Mouse (Mus musculus) MEL (cell line): ENCODE measurements around the gene Hectd4. TPM values are rescaled to one million over a fixed set of nuclear protein-coding genes. Genes with fewer than 3 reads are reported as not detected.
A peak's percentile ranks its signal among the peaks of the same experiment; 100 is the strongest.

ENCODE experiments used
- DNase-seq: peaks from one replicate; pipeline ENCODE4 v3.0.0; 2011; ENCODE audit warnings: low read depth, low spot score
- H3K27ac ChIP-seq: 2 replicates; pipeline ENCODE4 v1.5.1; 2012; ENCODE audit warnings: low read depth, mild to moderate bottlenecking, control low read depth, low read length, moderate library complexity; ENCODE audit not compliant: control insufficient read depth
- H3K27me3 ChIP-seq, 2 experiments: fragments of 150-350 bp in 1 of 2; sonication (generic) in 1 of 2; 2 replicates each; pipeline ENCODE4 v1.6.1; 2012; ENCODE audit warnings: low read length in 2 of 2, mild to moderate bottlenecking in 2 of 2, improper control_type of control experiment in 1 of 2, moderate library complexity in 1 of 2; ENCODE audit not compliant: insufficient read depth in 2 of 2, control insufficient read depth in 1 of 2
- H3K36me3 ChIP-seq, 2 experiments: 2 replicates each; pipeline ENCODE4 v1.6.1; 2012 to 2014; ENCODE audit warnings: low read length in 2 of 2, improper control_type of control experiment in 1 of 2, inconsistent platforms in 1 of 2, mild to moderate bottlenecking in 1 of 2; ENCODE audit not compliant: insufficient read depth in 2 of 2, control insufficient read depth in 1 of 2
- H3K4me1 ChIP-seq, 2 experiments: fragments of 150-350 bp in 1 of 2; sonication (generic) in 1 of 2; 2 replicates each; pipeline ENCODE4 v1.6.1; 2012; ENCODE audit warnings: low read length in 2 of 2, improper control_type of control experiment in 1 of 2, mild to moderate bottlenecking in 1 of 2; ENCODE audit not compliant: insufficient read depth in 2 of 2, control insufficient read depth in 1 of 2
- H3K4me3 ChIP-seq, 2 experiments: fragments of 150-350 bp in 1 of 2; sonication (generic) in 1 of 2; 2 replicates each; pipeline ENCODE4 v1.5.1; 2012; ENCODE audit warnings: low read depth in 2 of 2, low read length in 2 of 2, mild to moderate bottlenecking in 2 of 2, moderate library complexity in 2 of 2, control low read depth in 1 of 2, improper control_type of control experiment in 1 of 2; ENCODE audit not compliant: control insufficient read depth in 1 of 2, insufficient read depth in 1 of 2
- H3K79me2 ChIP-seq: 2 replicates; pipeline ENCODE4 v1.6.1; 2012; ENCODE audit warnings: mild to moderate bottlenecking, low read length, moderate library complexity; ENCODE audit not compliant: control insufficient read depth, poor library complexity, insufficient read depth
- H3K9ac ChIP-seq: 2 replicates; pipeline ENCODE4 v1.6.1; 2012; ENCODE audit warnings: low read depth, mild to moderate bottlenecking, control low read depth, low read length, moderate library complexity; ENCODE audit not compliant: control insufficient read depth, poor library complexity, severe bottlenecking
- H3K9me3 ChIP-seq: fragments of 150-350 bp; sonication (generic); replicated peaks from 2 replicates; pipeline ENCODE4 v1.6.1; 2012; ENCODE audit warnings: mild to moderate bottlenecking, low read length, improper control_type of control experiment, moderate library complexity; ENCODE audit not compliant: insufficient read depth
- CHD1 ChIP-seq: IDR thresholded peaks from 2 replicates; pipeline ENCODE4 v1.6.1; 2012; ENCODE audit warnings: low read depth, mild to moderate bottlenecking, inconsistent platforms, low read length, improper control_type of control experiment
- CHD2 ChIP-seq: IDR thresholded peaks from 2 replicates; pipeline ENCODE4 v1.6.1; 2011; ENCODE audit warnings: low read length, improper control_type of control experiment
- CTCF ChIP-seq, 3 experiments: IDR thresholded peaks in 2 of 3; conservative IDR thresholded peaks in 1 of 3; 2 replicates each; pipeline ENCODE4 v1.5.1; 2011 to 2012; ENCODE audit warnings: low read length in 3 of 3, low read depth in 2 of 3, mild to moderate bottlenecking in 2 of 3, improper control_type of control experiment in 1 of 3, inconsistent platforms in 1 of 3, mixed read lengths in 1 of 3, moderate library complexity in 1 of 3; ENCODE audit not compliant: control insufficient read depth in 1 of 3, insufficient read depth in 1 of 3, poor library complexity in 1 of 3, severe bottlenecking in 1 of 3
- E2F4 ChIP-seq: IDR thresholded peaks from 2 replicates; pipeline ENCODE4 v1.6.1; 2011; ENCODE audit warnings: low read depth, low read length, improper control_type of control experiment, borderline replicate concordance
- EP300 ChIP-seq, 2 experiments: IDR thresholded peaks; 2 replicates each; pipeline ENCODE4 v1.6.1; 2011; ENCODE audit warnings: improper control_type of control experiment in 2 of 2, low read length in 2 of 2, low read depth in 1 of 2, mild to moderate bottlenecking in 1 of 2
- ETS1 ChIP-seq: IDR thresholded peaks from 2 replicates; pipeline ENCODE4 v1.6.1; 2012; ENCODE audit warnings: low read depth, mild to moderate bottlenecking, inconsistent platforms, low read length, improper control_type of control experiment, moderate library complexity
- GABPA ChIP-seq: IDR thresholded peaks from 2 replicates; pipeline ENCODE4 v1.6.1; 2012; ENCODE audit warnings: low read depth, mild to moderate bottlenecking, inconsistent platforms, low read length, improper control_type of control experiment, moderate library complexity
- GATA1 ChIP-seq: IDR thresholded peaks from 2 replicates; pipeline ENCODE4 v1.6.1; 2011; ENCODE audit warnings: low read depth, low read length, improper control_type of control experiment
- HCFC1 ChIP-seq: IDR thresholded peaks from 2 replicates; pipeline ENCODE4 v1.6.1; 2012; ENCODE audit warnings: low read depth, mild to moderate bottlenecking, inconsistent platforms, low read length, improper control_type of control experiment, moderate library complexity
- MAX ChIP-seq: IDR thresholded peaks from 2 replicates; pipeline ENCODE4 v1.6.1; 2011; ENCODE audit warnings: low read length, improper control_type of control experiment
- MAZ ChIP-seq: IDR thresholded peaks from 2 replicates; pipeline ENCODE4 v1.6.1; 2012; ENCODE audit warnings: low read depth, mild to moderate bottlenecking, inconsistent platforms, low read length, improper control_type of control experiment
- MXI1 ChIP-seq: IDR thresholded peaks from 2 replicates; pipeline ENCODE4 v1.6.1; 2011; ENCODE audit warnings: mild to moderate bottlenecking, low read depth, low read length, improper control_type of control experiment
- MYB ChIP-seq: IDR thresholded peaks from 2 replicates; pipeline ENCODE4 v1.6.1; 2011; ENCODE audit warnings: mild to moderate bottlenecking, low read depth, low read length, improper control_type of control experiment
- MYC ChIP-seq: IDR thresholded peaks from 2 replicates; pipeline ENCODE4 v1.6.1; 2011; ENCODE audit warnings: low read depth, mild to moderate bottlenecking, low read length, improper control_type of control experiment, moderate library complexity
- NRF1 ChIP-seq: IDR thresholded peaks from 2 replicates; pipeline ENCODE4 v1.6.1; 2014; ENCODE audit warnings: low read depth, mild to moderate bottlenecking, inconsistent platforms, low read length, improper control_type of control experiment, moderate library complexity; ENCODE audit not compliant: poor library complexity, insufficient read depth, severe bottlenecking
- POLR2A ChIP-seq, 2 experiments: IDR thresholded peaks; 2 replicates each; pipeline ENCODE4 v1.6.1; 2011 to 2012; ENCODE audit warnings: low read length in 2 of 2, mild to moderate bottlenecking in 2 of 2, control low read depth in 1 of 2, improper control_type of control experiment in 1 of 2, low read depth in 1 of 2, moderate library complexity in 1 of 2; ENCODE audit not compliant: control insufficient read depth in 1 of 2, insufficient read depth in 1 of 2, poor library complexity in 1 of 2
- POLR2AphosphoS2 ChIP-seq: IDR thresholded peaks from 2 replicates; pipeline ENCODE4 v1.6.1; 2011; ENCODE audit warnings: low read length, improper control_type of control experiment
- RAD21 ChIP-seq: IDR thresholded peaks from 2 replicates; pipeline ENCODE4 v1.6.1; 2011; ENCODE audit warnings: mild to moderate bottlenecking, low read depth, low read length, improper control_type of control experiment
- RCOR1 ChIP-seq: IDR thresholded peaks from 2 replicates; pipeline ENCODE4 v1.6.1; 2012; ENCODE audit warnings: low read depth, mild to moderate bottlenecking, inconsistent platforms, low read length, improper control_type of control experiment
- SIN3A ChIP-seq: IDR thresholded peaks from 2 replicates; pipeline ENCODE4 v1.6.1; 2012; ENCODE audit warnings: low read length, improper control_type of control experiment, inconsistent platforms
- SMC3 ChIP-seq: IDR thresholded peaks from 2 replicates; pipeline ENCODE4 v1.6.1; 2011; ENCODE audit warnings: low read depth, low read length, improper control_type of control experiment
- TAL1 ChIP-seq: IDR thresholded peaks from 2 replicates; pipeline ENCODE4 v1.6.1; 2012; ENCODE audit warnings: mild to moderate bottlenecking, inconsistent platforms, low read length, moderate library complexity, mixed read lengths
- TBP ChIP-seq: IDR thresholded peaks from 2 replicates; pipeline ENCODE4 v1.8.0; 2011; ENCODE audit warnings: low read depth, low read length, improper control_type of control experiment
- TCF12 ChIP-seq: IDR thresholded peaks from 2 replicates; pipeline ENCODE4 v1.6.1; 2014; ENCODE audit warnings: low read depth, mild to moderate bottlenecking, inconsistent platforms, low read length, improper control_type of control experiment, moderate library complexity
- UBTF ChIP-seq: IDR thresholded peaks from 2 replicates; pipeline ENCODE4 v1.6.1; 2012; ENCODE audit warnings: low read depth, mild to moderate bottlenecking, inconsistent platforms, low read length, improper control_type of control experiment, moderate library complexity, borderline replicate concordance; ENCODE audit not compliant: insufficient read depth
- USF1 ChIP-seq: IDR thresholded peaks from 2 replicates; pipeline ENCODE4 v1.6.1; 2014; ENCODE audit warnings: low read depth, mild to moderate bottlenecking, inconsistent platforms, low read length, improper control_type of control experiment, moderate library complexity
- USF2 ChIP-seq, 2 experiments: IDR thresholded peaks; 2 replicates each; pipeline ENCODE4 v1.6.1; 2011 to 2012; ENCODE audit warnings: improper control_type of control experiment in 2 of 2, low read length in 2 of 2, borderline replicate concordance in 1 of 2, inconsistent platforms in 1 of 2, low read depth in 1 of 2, mild to moderate bottlenecking in 1 of 2; ENCODE audit not compliant: insufficient read depth in 1 of 2
- ZC3H11A ChIP-seq: IDR thresholded peaks from 2 replicates; pipeline ENCODE4 v1.6.1; 2012; ENCODE audit warnings: low read depth, mild to moderate bottlenecking, inconsistent platforms, low read length, improper control_type of control experiment
- ZKSCAN1 ChIP-seq: IDR thresholded peaks from 2 replicates; pipeline ENCODE4 v1.6.1; 2012; ENCODE audit warnings: low read depth, mild to moderate bottlenecking, inconsistent platforms, low read length, improper control_type of control experiment, moderate library complexity
- ZNF384 ChIP-seq: IDR thresholded peaks from 2 replicates; pipeline ENCODE4 v1.6.1; 2012; ENCODE audit warnings: low read depth, mild to moderate bottlenecking, inconsistent platforms, low read length, improper control_type of control experiment
- polyA plus RNA-seq, 2 experiments: library from polyadenylated mRNA; stranded (reverse) in 1 of 2; unstranded in 1 of 2; fragments of >175 nt in 1 of 2; fragments of >200 nt in 1 of 2; gene quantifications; 2 replicates each; pipeline versions ENCODE4 v1.2.1 to v1.2.4; 2012; ENCODE audit warnings: low replicate concordance in 2 of 2, low read depth in 1 of 2; ENCODE audit not compliant: insufficient read length in 2 of 2, insufficient read depth in 1 of 2, missing spikeins in 1 of 2
- total RNA-seq: library from RNA; depleted of rRNA; stranded (reverse); fragments of 300-350 nt; gene quantifications from 2 replicates; pipeline ENCODE4 v1.2.3, GENCODE M21; 2012

Gene Hectd4
- total and polyA plus RNA-seq, 3 experiments, result 7.0 to 10.8 TPM; not detected in 1

- Histone ChIP-seq H3K27me3 (no peaks in the 10 kb centered on the region), H3K27ac (peak overlapping the region; percentile 43), H3K9me3 (no peaks in the 10 kb centered on the region), H3K4me3 (no peak overlapping the region), H3K36me3 (peaks cover 0 to 14% of the 10 kb centered on the region in 2 experiments; a peak in 3 of 4 replicates), H3K9ac (no peak overlapping the region), H3K4me1 (peaks cover 5 to 13% of the 10 kb centered on the region in 2 experiments), H3K79me2 (no peaks in the 10 kb centered on the region)
- peak; percentile 91 for DNase-seq
- TF ChIP-seq E2F4 (no peak), ZNF384 (0 out of 2 replicates have a peak, but pooled peaks have one; percentile 37), ZKSCAN1 (no peak), POLR2AphosphoS2 (no peak), MAX (no peak), CHD1 (0 out of 2 replicates have a peak, but pooled peaks have one; percentile 36), MYB (peak; percentile 26; the same call in 1 of the 2 replicates), TAL1 (peak; percentile 12; the same call in 1 of the 2 replicates), MXI1 (peak; percentile 42), USF2 (IDR thresholded peaks at IDR 0.05; ENCODE audit: borderline replicate concordance in 1 of 2, insufficient read depth in 1 of 2, low read depth in 1 of 2, low read length in 2 of 2) (no peak), CTCF (IDR thresholded peaks at IDR 0.05 in 2 of 3, conservative IDR thresholded peaks at IDR 0.05 in 1 of 3; ENCODE audit: control insufficient read depth in 1 of 3, insufficient read depth in 1 of 3, low read depth in 2 of 3, low read length in 3 of 3, poor library complexity in 1 of 3, severe bottlenecking in 1 of 3) (peak; percentile 73 to 86 (median 75)), SMC3 (peak; percentile 86), GABPA (no peak), TCF12 (peak; percentile 86), GATA1 (peak; percentile 62), ETS1 (peak; percentile 73; the same call in 1 of the 2 replicates), SIN3A (peak; percentile 52; the same call in 1 of the 2 replicates), TBP (0 out of 2 replicates have a peak, but pooled peaks have one; percentile 32), CHD2 (no peak), MYC (0 out of 2 replicates have a peak, but pooled peaks have one; percentile 39), USF1 (no peak), MAZ (no peak), RAD21 (peak; percentile 92), HCFC1 (0 out of 2 replicates have a peak, but pooled peaks have one; percentile 44), EP300 (IDR thresholded peaks at IDR 0.05; ENCODE audit: low read depth in 1 of 2, low read length in 2 of 2) (peak; percentile 60 to 78), POLR2A (IDR thresholded peaks at IDR 0.05; ENCODE audit: control insufficient read depth in 1 of 2, insufficient read depth in 1 of 2, low read depth in 1 of 2, low read length in 2 of 2, poor library complexity in 1 of 2) (no peak), NRF1 (peak; percentile 52; the same call in 1 of the 2 replicates), RCOR1 (peak; percentile 43; the same call in 1 of the 2 replicates), UBTF (no peak), ZC3H11A (peak; percentile 81)
Measured at GRCm38 (mm10) chr5:121266741-121267382, 46.8 kb downstream of the Hectd4 start.
